Mouse (Mus musculus): ENCODE measurements around the gene Btbd11. TPM values are rescaled to one million over a fixed set of nuclear protein-coding genes. Genes with fewer than 3 reads are reported as not detected.

Btbd11 gene
- polyA plus RNA-seq, 1 experiment: not detected

- TF ChIP-seq GATA1 (IDR thresholded peaks at IDR 0.05; ENCODE audit: low read length): no peak
Measured at GRCm38 (mm10) chr10:85572571-85572970, 186.0 kb downstream of the Btbd11 start.

GRCm38 (mm10) chr10:85577891-85578420 is 191.3 kb downstream of the Btbd11 start:
- TF ChIP-seq GATA1 (IDR thresholded peaks at IDR 0.05; ENCODE audit: low read length): no peak

DNA sequence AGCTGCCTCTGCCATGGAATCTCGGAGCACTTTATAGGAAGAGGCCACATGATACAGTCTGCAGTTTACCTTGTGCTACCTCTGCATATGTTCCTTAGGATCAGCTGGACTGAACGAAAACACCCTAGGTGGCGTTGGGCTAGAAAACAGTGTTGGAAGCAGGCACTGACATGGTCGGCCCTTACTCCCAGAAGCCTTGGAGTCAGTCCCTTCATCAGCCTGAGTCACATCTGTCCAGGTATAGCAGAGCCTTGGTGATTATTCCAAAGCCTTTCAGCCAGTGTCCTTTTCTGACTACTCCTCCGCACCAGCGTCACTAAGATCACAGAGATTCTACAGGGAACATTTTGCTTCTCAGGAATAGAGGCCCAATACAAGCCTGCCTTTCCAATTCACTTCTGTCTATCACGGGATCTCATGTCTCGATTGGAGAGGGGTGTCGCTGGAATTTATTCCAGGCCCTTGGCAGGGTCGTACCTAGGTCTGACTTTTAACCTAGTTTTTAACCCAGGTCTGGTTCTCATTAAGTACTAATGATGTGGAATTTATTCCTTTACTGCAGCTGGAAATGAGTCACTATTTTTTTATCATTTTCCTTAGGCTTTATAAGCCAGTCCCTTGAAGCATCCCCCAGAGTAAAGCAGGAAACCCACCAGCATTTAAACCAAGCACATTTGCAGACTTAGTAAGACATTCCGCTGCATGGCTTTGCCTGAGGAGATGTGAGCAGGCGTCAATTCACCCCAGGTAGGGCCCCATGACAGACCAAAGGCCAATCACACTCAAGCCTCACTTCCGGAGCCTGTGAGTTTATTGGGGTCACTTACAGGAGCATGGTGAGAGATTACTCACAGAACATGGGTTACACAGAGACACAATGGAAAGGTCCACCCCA is 192.2 kb downstream of the Btbd11 start:
- TF ChIP-seq GATA1 (IDR thresholded peaks at IDR 0.05; ENCODE audit: low read length): no peak

- TF ChIP-seq GATA1 (IDR thresholded peaks at IDR 0.05; ENCODE audit: low read length): no peak
Measured at GRCm38 (mm10) chr10:85587758-85588157, 201.1 kb downstream of the Btbd11 start.

- TF ChIP-seq GATA1 (IDR thresholded peaks at IDR 0.05; ENCODE audit: low read length): no peak
Measured at GRCm38 (mm10) chr10:85590043-85590442, 203.4 kb downstream of the Btbd11 start.

DNA sequence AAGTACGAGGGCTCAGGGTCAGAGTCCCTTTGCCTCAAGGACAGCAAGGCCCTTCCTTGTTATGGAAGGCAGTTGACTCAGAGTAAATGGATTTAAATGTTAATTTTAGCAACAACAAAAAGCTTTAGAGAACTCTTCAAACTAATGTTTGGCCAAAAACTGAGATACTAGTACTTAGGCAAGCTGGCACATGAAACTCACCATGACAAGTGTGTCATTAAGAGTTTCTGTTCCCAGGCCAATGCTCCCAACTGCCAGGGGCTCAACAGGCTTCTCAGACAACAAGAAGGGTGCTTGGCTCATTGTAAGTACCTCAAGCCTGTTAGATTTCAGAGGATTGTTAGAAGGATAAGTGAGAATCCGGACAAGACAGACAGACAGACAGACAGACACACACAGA is 204.7 kb downstream of the Btbd11 start:
- TF ChIP-seq GATA1 (IDR thresholded peaks at IDR 0.05; ENCODE audit: low read length): no peak

- no peak for TF ChIP-seq GATA1 (IDR thresholded peaks at IDR 0.05; ENCODE audit: low read length)
Measured at GRCm38 (mm10) chr10:85591986-85592385, 205.4 kb downstream of the Btbd11 start.

DNA sequence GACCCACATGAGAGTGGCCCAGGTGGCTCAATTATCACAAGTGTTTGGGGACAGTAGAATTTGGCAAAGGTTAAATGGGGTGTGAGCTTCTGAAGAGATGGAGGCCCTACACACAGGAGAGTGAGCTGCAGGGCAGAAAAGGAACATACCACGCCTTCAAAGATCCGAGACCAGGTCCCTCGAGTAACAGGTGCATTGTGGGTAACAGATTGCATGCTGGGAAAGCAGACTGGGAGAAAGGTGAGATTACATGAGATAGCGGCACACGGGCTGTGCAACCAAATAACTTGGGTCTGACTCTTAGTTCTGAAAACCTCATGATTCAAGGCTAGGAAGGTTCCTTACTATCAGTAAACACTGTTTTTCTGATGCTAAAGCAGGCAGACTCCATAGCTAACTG is 209.7 kb downstream of the Btbd11 start:
- no peak for TF ChIP-seq GATA1 (IDR thresholded peaks at IDR 0.05; ENCODE audit: low read length)

GRCm38 (mm10) chr10:85598093-85598599 is 211.5 kb downstream of the Btbd11 start:
- no peak for TF ChIP-seq GATA1 (IDR thresholded peaks at IDR 0.05; ENCODE audit: low read length)

DNA sequence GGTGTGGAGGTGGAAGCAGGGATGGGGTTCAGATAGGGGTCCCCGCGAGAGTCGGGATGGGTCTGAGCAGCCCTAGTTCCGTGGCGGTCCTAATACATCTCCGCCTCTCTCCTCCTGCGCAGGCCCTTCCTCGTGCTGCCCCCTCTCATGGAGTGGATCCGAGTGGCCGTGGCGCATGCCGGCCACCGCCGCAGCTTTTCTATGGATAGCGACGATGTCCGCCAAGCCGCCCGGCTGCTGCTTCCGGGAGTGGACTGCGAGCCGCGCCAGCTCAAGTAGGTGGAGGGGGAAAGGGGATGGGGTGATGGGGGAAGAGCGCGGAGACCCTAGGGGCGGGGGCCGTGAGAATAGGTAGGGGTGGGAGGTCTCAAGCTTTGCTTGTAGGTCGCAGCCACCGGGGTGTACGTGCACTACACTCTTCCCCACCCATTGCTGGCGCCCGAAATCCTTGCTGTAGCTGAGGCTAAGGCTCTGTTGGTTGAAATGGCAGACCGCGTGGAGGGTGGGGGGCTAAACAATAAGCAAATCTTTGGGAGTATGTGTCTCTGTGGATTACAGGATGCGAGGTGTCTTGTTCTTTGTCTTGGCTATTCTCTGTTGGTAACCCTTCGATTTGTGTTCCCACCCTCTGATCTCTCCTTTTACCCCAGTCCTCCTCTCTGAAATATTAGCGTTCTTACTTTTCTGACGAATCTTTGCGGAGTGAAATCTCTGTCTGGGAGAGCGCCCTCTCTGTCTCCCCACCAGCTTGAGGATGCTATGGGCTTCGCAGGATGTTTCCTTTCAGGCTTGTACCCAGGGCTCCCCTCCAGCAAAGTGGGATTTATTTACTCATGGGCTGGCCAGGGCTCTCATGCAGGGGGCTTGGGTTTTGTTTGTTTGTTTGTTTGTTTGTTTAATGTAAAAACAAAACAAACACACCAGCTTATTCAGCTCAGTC is 212.3 kb downstream of the Btbd11 start:
- TF ChIP-seq GATA1 (IDR thresholded peaks at IDR 0.05; ENCODE audit: low read length): no peak

DNA sequence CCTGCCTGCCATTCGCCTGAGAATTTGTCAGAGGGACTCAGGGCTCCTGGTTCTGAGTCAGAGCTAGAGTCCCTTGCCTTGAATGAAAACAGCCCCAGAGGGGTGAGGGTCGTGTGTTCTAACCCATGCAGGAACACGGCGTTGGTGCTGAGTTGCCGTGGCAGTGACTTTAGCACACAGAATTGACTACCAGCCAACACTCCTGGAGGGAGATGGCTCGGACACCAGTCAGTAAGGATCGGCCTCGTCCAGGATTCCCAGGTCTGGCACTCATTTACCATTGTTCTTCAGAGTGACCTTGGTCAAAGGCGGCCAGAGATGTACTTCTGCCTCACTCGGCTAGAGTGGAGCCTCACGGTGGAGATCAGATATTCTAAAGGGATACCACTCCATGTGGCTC is 215.9 kb downstream of the Btbd11 start:
- TF ChIP-seq GATA1 (IDR thresholded peaks at IDR 0.05; ENCODE audit: low read length): no peak

- no peak for TF ChIP-seq GATA1 (IDR thresholded peaks at IDR 0.05; ENCODE audit: low read length)
Measured at GRCm38 (mm10) chr10:85604556-85604955, 217.9 kb downstream of the Btbd11 start.

GRCm38 (mm10) chr10:85608550-85609278 is 222.1 kb downstream of the Btbd11 start:
- TF ChIP-seq GATA1 (IDR thresholded peaks at IDR 0.05; ENCODE audit: low read length): no peak

- no peak for TF ChIP-seq GATA1 (IDR thresholded peaks at IDR 0.05; ENCODE audit: low read length)
Measured at GRCm38 (mm10) chr10:85617080-85617479, 230.5 kb downstream of the Btbd11 start.

Data from G1E-ER4 (cell line).